Mouse (Mus musculus): ENCODE measurements around the gene Parp9. TPM values are rescaled to one million over a fixed set of nuclear protein-coding genes. Genes with fewer than 3 reads are reported as not detected.
"Not testable (repeated sequence)": the region's sequence is repeated elsewhere in the genome, so short reads cannot be mapped to it uniquely, and the experiment has no call there.

The Parp9 gene
- polyA plus RNA-seq, 1 experiment from 2014 or later, result 2.5 TPM

DNA sequence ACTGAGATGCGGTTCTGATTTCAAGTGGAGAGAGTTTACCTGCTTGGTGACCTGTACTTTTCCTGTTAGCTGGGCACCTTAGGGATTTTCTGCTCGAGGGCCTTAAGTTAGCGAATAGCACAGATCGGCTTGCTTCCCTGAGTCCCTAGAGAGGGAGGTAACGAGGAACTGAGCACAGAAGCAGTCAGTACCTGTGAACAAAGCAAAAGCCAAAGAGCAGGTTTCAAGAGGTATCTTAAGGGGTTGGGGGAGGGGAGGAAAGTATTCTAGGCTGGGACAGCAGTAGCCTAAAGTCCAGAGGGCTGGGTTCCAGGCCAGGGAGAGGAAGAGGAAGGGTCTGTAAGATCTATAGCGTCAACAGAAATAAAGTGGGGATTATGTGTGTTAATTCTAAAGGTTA lies 991 bp downstream of the Parp9 start:
- Histone ChIP-seq H3K4me3 (peak overlapping the region; percentile 66), H3K27me3 (replicated peaks; ENCODE audit: low read depth, poor library complexity, severe bottlenecking) (peaks cover 30% of the 10 kb centered on the region), H3K9me3 (no peaks in the 10 kb centered on the region), H3K27ac (replicated peaks) (peak overlapping the region; percentile 77; the same call in 1 of the 2 replicates), H3K36me3 (replicated peaks) (no peaks in the 10 kb centered on the region), H3K4me1 (peaks cover 10% of the 10 kb centered on the region)
- WGBS, result 3% methylated on average over 6 of the region's 6 CpGs
- DNase-seq (ENCODE audit: low spot score), result no peak

DNA sequence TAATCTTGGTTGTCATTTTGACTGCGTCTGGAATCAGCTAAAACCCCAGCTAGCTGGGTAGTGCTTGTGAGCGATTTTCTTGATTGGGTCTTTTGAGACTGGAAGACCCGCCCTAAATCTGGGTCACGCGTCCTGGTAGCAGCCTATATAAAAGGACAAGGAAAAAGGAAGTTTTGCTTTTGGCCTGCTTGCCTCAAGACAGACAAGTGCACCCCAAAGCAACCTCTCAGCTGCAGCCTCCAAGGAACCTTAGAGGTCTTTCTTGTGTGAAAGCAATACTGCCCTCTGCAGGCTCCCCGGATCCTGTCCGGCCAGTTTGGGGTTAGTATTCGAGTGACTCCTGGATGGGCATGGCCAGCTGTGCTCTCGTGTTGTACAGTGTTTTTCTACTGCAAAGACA lies 1.4 kb downstream of the Parp9 start:
- peak overlapping the region; percentile 66 for H3K4me3 ChIP-seq
- H3K27me3 ChIP-seq (replicated peaks; ENCODE audit: low read depth, poor library complexity, severe bottlenecking), result peaks cover 30% of the 10 kb centered on the region
- H3K4me1 ChIP-seq, result peaks cover 10% of the 10 kb centered on the region
- DNase-seq (ENCODE audit: low spot score), result peak; percentile 74
- H3K27ac ChIP-seq (replicated peaks), result no peak overlapping the region
- H3K36me3 ChIP-seq (replicated peaks), result no peaks in the 10 kb centered on the region
- WGBS, result 16% methylated on average over 9 of the region's 9 CpGs
- H3K9me3 ChIP-seq, result no peaks in the 10 kb centered on the region

DNA sequence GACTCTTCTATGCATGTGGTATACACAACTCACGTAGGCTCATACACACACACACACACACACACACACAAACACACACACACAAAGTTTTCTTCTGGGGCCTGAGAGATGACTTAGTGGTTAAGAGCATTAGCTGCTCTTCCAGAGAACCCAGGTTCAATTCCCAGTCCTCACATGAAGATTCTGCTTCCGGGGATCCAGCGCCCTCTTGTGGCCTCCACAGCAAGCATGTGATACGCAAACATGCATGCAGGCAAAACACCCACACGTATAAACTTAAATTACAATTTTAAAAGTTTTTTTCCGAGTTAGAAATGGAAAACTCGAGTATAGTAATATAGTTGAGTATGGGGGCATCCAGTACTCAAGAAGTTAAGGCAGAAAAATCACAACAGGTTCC lies 3.1 kb downstream of the Parp9 start:
- no peak overlapping the region for H3K4me3 ChIP-seq
- WGBS, result 86% methylated on average over 7 of the region's 7 CpGs
- H3K27me3 ChIP-seq (replicated peaks; ENCODE audit: low read depth, poor library complexity, severe bottlenecking), result peaks cover 27% of the 10 kb centered on the region
- no peaks in the 10 kb centered on the region for H3K36me3 ChIP-seq (replicated peaks)
- DNase-seq (ENCODE audit: low spot score), result no peak
- no peak overlapping the region for H3K27ac ChIP-seq (replicated peaks)
- peaks cover 10% of the 10 kb centered on the region for H3K4me1 ChIP-seq
- no peaks in the 10 kb centered on the region for H3K9me3 ChIP-seq

DNA sequence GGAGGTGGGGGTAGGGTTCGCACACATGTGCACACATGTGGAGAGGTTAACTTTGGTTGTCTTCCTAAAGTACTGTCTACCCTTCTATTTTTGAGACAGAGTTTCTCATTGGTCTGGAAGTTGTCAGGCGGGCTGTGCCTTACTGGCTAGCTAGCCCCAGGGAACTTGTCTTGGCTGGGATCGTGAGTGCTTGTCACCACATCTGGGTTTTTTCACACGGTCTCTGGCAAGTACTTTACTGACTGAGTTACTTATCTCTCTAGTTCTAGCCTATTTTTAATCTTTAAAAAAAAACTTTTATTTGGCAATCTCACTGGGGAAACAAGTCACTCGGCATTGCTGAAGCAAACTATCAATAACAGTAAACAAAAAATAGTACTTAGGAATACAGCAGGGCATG lies 11.0 kb downstream of the Parp9 start:
- Histone ChIP-seq H3K4me1 (no peaks in the 10 kb centered on the region), H3K27me3 (replicated peaks; ENCODE audit: low read depth, poor library complexity, severe bottlenecking) (no peaks in the 10 kb centered on the region), H3K9me3 (no peaks in the 10 kb centered on the region), H3K4me3 (no peak overlapping the region), H3K27ac (replicated peaks) (no peak overlapping the region), H3K36me3 (replicated peaks) (no peaks in the 10 kb centered on the region)
- 84% methylated on average over 5 of the region's 5 CpGs for WGBS
- DNase-seq (ENCODE audit: low spot score), result no peak

DNA sequence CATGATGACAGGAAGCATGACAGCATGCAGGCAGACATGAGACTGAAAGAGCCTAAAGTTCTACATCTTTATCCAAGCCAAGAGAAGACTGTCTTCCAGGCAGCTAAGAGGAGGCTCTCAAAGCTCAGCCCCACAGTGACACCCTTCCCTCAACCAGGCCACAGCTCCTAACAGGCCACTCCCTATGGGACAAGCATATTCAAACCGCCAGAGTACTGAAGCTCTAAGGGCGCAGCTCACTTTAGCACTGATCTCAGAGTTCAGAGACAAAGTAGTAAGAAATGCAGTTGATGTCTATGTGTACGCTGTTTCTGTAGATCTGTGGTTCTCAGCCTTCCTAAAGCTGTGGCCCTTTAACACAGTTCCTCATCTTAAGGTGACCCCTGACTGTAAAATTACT lies 12.9 kb downstream of the Parp9 start:
- DNase-seq (ENCODE audit: low spot score), result no peak
- H3K4me3 ChIP-seq, result no peak overlapping the region
- H3K4me1 ChIP-seq, result no peaks in the 10 kb centered on the region
- no peak overlapping the region for H3K27ac ChIP-seq (replicated peaks)
- H3K36me3 ChIP-seq (replicated peaks), result no peaks in the 10 kb centered on the region
- no peaks in the 10 kb centered on the region for H3K9me3 ChIP-seq
- no peaks in the 10 kb centered on the region for H3K27me3 ChIP-seq (replicated peaks; ENCODE audit: low read depth, poor library complexity, severe bottlenecking)
- 88% methylated on average over 3 of the region's 3 CpGs for WGBS

DNA sequence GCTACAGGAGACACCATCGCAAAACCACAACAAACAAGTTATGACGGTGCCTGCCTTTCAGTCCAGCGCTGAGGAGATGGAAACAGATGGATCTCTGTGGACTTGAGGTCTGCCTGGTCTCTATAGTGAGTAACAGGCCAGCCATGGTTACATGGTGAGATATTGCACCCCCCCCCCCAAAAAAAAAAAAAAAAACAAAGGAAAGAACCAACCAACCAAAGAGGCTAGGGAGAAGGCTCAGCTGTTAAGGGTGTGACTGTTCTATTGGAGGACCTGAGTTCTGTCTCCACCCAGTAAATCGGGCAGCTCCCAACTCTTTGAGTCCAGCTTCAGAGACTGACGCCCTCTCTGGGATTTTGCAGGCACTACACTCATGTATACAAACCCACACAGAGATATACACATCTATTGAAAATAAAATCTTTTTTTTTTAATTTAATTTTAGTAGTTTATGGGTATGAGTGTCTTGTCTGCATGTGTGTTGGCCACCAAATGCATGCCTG lies 14.4 kb downstream of the Parp9 start:
- Histone ChIP-seq H3K27me3 (replicated peaks; ENCODE audit: low read depth, poor library complexity, severe bottlenecking) (no peaks in the 10 kb centered on the region), H3K4me1 (no peaks in the 10 kb centered on the region), H3K9me3 (no peaks in the 10 kb centered on the region), H3K27ac (replicated peaks) (no peak overlapping the region), H3K4me3 (no peak overlapping the region), H3K36me3 (replicated peaks) (no peaks in the 10 kb centered on the region)
- DNase-seq (ENCODE audit: low spot score), result no peak
- 89% methylated on average over 5 of the region's 5 CpGs for WGBS

DNA sequence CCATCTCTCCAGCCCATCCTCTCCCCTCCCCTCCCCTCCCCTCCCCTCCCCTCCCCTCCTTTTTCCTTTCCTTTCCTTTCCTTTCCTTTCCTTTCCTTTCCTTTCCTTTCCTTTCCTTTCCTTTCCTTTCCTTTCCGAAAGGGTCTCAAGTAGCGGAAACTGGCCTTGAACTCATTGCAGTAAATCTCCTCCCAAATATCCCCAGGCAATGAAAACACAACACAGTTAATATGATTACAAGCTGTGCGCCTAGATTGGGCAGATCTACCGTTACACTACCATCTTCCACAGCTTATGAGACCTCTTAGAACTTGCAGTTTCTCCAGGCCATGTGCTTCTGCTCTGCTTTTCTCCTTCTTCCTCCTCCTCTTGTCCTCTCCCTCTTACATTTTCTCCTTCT lies 27.7 kb downstream of the Parp9 start:
- H3K27me3 ChIP-seq (replicated peaks; ENCODE audit: low read depth, poor library complexity, severe bottlenecking); H3K27ac ChIP-seq (replicated peaks); H3K4me3 ChIP-seq; H3K9me3 ChIP-seq; H3K36me3 ChIP-seq (replicated peaks); H3K4me1 ChIP-seq; DNase-seq (ENCODE audit: low spot score): not testable (repeated sequence)
- 44% methylated on average over 3 of the region's 4 CpGs for WGBS

DNA sequence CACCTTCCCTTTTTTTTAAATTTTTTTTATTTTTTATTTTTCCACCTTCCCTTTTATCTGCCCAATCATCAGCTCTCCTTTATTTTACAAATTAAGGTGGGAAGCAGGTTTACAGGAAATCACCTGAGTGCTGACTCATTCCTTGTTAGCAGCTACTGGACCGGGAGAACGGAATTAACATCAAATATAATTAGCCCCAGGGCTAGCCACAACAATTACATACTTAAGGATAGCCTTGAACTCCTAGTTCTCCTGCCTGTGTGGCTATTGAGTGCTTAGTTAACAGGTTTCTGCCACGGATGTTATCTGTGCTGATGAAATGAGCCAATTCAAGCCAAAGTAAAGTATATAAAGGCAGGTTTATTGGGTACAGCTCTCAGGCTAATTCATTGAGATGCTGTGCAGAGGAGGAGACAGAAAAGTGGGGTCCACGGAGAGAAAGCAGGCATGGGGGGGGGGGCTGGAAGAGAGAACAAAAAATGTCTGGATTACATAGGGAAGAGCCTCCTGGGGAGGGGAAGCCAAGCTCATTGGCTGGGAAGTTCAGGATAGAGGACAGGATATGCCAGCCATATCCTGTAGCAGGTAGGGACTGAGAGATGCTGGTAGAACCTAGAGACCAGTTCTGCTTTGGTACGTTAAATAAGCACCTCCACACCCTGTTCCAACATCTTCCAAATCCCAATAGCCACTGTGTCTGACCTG lies 28.3 kb downstream of the Parp9 start:
- Histone ChIP-seq H3K36me3 (replicated peaks) (no peaks in the 10 kb centered on the region), H3K4me1 (no peaks in the 10 kb centered on the region), H3K27me3 (replicated peaks; ENCODE audit: low read depth, poor library complexity, severe bottlenecking) (no peaks in the 10 kb centered on the region), H3K9me3 (no peaks in the 10 kb centered on the region), H3K4me3 (no peak overlapping the region), H3K27ac (replicated peaks) (no peak overlapping the region)
- WGBS, result 57% methylated on average over 5 of the region's 5 CpGs
- no peak for DNase-seq (ENCODE audit: low spot score)

DNA sequence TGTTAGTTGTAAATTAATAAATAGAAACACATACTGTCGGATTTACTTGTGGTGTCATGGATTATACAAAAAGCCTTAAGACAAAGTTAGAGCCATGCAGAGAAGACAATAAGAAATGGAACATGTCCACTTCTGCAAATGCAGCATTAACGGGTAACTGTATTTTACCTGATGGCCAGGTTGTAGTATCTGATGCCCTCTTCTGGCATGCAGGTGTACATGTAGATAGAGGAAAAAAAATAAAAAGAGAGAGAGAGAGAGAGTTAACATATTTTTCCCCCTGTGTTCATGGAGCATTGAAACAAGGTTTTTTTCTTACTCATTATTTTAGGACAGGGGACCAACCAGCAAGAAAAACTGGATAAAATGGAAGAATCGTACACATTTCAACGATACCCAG lies 29.0 kb downstream of the Parp9 start:
- no peak overlapping the region for H3K4me3 ChIP-seq
- no peak overlapping the region for H3K27ac ChIP-seq (replicated peaks)
- 89% methylated on average over 4 of the region's 4 CpGs for WGBS
- H3K27me3 ChIP-seq (replicated peaks; ENCODE audit: low read depth, poor library complexity, severe bottlenecking), result no peaks in the 10 kb centered on the region
- no peak for DNase-seq (ENCODE audit: low spot score)
- no peaks in the 10 kb centered on the region for H3K9me3 ChIP-seq
- H3K4me1 ChIP-seq, result no peaks in the 10 kb centered on the region
- H3K36me3 ChIP-seq (replicated peaks), result no peaks in the 10 kb centered on the region

DNA sequence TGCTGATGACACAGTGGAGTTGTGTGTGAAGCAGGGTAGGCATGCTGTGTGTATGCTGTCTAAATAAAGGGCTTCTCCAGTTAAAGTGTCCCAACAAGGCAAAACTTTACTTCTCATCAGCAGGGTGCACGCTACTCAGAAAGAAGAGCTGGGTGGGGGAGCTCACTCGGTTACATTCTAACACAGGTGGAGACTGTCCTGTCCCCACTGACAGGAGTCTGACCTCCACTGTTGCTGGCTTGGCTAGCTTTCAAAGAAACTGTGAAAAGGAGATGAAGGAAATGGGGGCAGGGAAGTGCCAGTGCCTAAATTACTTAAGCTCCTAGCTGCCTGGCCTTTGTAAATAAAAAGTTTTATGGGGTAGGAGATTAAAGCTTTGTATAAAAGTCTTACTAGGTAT lies 29.9 kb downstream of the Parp9 start:
- no peaks in the 10 kb centered on the region for H3K4me1 ChIP-seq
- no peaks in the 10 kb centered on the region for H3K9me3 ChIP-seq
- H3K4me3 ChIP-seq, result no peak overlapping the region
- WGBS, result 69% methylated on average over 2 of the region's 2 CpGs
- H3K27me3 ChIP-seq (replicated peaks; ENCODE audit: low read depth, poor library complexity, severe bottlenecking), result no peaks in the 10 kb centered on the region
- no peak overlapping the region for H3K27ac ChIP-seq (replicated peaks)
- no peak for DNase-seq (ENCODE audit: low spot score)
- H3K36me3 ChIP-seq (replicated peaks), result no peaks in the 10 kb centered on the region

DNA sequence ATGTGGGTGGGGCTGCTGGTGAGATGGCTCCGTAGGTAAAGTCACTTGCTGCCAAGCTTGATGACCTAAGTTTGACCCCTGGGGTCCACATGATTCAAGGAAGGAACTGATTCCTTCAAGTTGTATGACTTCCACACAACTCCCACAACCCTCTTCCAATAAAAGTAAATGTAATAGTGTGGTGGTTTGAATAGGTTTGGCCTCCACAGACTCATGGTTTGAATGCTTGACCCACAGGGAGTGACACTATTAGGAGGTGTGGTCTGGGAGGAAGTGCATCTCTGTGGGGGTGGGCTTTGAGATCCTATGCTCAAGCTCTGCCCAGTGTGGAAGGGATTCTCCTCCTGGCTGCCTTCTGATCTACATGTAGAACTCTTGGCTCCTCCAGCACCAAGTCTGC lies 35.8 kb downstream of the Parp9 start:
- Histone ChIP-seq H3K4me3 (no peak overlapping the region), H3K36me3 (replicated peaks) (no peaks in the 10 kb centered on the region), H3K4me1 (no peaks in the 10 kb centered on the region), H3K27ac (replicated peaks) (no peak overlapping the region), H3K27me3 (replicated peaks; ENCODE audit: low read depth, poor library complexity, severe bottlenecking) (no peaks in the 10 kb centered on the region), H3K9me3 (no peaks in the 10 kb centered on the region)
- WGBS, result 58% methylated on average over 1 of the region's 1 CpGs
- no peak for DNase-seq (ENCODE audit: low spot score)

DNA sequence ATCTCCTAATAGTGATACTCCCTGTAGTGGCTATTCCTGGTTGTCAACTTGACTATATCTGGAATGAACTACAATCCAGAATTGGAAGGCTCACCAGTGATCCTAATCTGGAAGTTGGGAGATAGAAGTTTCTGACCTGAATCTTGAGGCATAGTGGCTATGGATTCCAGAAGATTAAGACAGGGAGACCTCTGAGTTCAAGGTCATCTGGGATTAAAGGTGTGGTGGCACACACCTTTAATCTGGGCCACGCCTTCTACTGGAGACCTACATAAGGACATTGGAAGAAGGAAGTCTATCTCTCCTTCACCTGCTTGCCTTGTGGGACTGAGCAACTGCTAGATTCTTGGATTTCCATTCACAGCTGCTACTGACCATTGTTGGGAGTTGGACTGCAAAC lies 40.2 kb downstream of the Parp9 start, which contains the start of gene Kpna1:
Gene Kpna1, plus strand, starts transcription at position 301 of the 400 bp plus-strand sequence.
- H3K4me3 ChIP-seq; H3K36me3 ChIP-seq (replicated peaks); H3K27me3 ChIP-seq (replicated peaks; ENCODE audit: low read depth, poor library complexity, severe bottlenecking); DNase-seq (ENCODE audit: low spot score); H3K9me3 ChIP-seq; H3K27ac ChIP-seq (replicated peaks); H3K4me1 ChIP-seq: not testable (repeated sequence)
- 88% methylated on average over 1 of the region's 1 CpGs for WGBS

DNA sequence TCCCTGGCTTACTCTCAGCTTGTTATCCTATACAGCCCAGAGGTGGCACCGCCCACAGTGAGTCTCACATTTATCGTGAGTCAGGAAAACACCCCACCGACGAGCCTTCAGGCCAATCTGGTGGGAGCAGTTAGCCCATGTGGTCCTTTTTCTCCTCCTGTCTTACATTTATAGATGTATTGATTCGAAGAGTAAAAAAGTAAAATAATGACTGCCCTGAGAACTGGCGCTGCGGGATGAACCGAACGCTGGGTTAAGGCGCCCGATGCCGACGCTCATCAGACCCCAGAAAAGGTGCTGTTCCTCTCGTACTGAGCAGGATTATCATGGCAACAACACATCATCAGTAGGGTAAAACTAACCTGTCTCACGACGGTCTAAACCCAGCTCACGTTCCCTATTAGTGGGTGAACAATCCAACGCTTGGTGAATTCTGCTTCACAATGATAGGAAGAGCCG lies 43.1 kb downstream of the Parp9 start:
- DNase-seq (ENCODE audit: low spot score), result peak; percentile 100
- H3K4me3 ChIP-seq, result no peak overlapping the region
- 0 out of 2 replicates have a peak, but pooled peaks cover 3% of the 10 kb centered on the region for H3K9me3 ChIP-seq
- H3K27ac ChIP-seq (replicated peaks), result no peak overlapping the region
- 47% methylated on average over 19 of the region's 19 CpGs for WGBS
- H3K27me3 ChIP-seq (replicated peaks; ENCODE audit: low read depth, poor library complexity, severe bottlenecking), result no peaks in the 10 kb centered on the region
- no peaks in the 10 kb centered on the region for H3K36me3 ChIP-seq (replicated peaks)
- H3K4me1 ChIP-seq, result peaks cover 9% of the 10 kb centered on the region

Data from embryonic facial prominence, embryonic 10.5 days (tissue).